Mouse (Mus musculus): ENCODE data around the gene Rab13.

The Rab13 gene

DNA sequence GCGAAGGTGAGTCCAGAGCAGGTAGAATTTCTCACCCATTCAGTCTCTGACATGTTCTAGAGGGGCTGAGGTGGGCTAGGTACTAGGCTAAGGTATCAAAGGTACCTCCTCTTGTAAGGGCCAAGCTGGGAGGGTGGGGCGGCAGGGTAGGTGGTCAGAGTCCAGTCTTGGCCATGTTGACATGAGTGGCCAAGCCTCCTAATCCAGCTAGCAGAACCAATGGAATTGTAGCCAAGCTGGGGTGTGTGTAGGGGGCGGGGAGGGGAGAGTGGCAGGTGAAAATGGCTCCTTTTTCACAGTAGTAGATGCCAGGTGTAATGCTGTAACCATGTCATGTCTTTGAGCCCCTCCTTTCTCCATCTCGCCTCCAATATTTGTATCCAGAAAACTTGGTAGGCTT is 45.0 kb downstream of the Rab13 start:
- DNase-seq (ENCODE audit: low spot score in 2 of 2) = no peak

DNA sequence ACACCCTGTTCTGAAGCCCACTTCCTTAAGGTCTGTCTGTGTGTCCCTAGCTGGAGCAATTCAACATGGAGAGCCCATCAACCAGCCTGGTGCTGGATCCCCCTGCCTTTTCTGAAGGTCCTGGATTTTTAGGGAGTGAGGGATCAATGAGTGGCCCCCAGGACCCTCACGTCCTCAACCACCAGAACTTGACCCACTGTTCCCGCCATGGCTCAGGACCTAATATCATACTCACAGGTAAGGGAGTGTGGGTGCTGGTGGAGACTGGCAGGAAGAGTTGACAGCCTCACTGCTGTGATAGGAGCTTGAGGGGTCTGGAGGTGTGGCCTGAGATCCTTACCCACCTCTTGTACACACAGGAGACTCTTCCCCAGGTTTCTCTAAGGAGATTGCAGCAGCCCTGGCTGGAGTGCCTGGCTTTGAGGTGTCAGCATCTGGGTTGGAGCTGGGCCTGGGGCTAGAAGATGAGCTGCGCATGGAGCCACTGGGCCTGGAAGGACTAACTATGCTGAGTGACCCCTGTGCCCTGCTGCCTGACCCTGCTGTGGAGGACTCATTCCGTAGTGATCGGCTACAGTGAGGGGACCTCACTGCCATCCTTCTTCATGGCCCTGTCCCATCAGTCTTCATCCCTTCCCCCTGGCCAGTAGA is 49.8 kb downstream of the Rab13 start:
- no peak for DNase-seq (ENCODE audit: low spot score in 2 of 2)

DNA sequence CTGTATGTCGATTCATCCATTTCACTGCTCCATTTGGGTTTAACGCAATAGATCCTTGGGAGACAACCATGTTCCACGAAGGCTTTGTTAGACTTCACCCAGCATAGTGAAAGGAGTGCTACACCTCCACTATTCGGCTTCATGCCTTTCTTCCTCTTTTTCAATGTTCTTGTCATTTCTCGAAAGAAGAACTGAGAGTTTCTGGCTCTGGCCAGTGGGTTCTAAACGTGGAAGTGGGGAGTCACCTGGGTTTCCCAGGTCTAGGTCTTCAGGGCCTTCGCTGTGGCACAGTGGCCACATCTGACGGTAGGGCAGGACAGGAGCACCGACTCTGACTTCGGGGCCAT is 51.2 kb downstream of the Rab13 start:
- DNase-seq (ENCODE audit: low spot score in 2 of 2) = no peak

DNA sequence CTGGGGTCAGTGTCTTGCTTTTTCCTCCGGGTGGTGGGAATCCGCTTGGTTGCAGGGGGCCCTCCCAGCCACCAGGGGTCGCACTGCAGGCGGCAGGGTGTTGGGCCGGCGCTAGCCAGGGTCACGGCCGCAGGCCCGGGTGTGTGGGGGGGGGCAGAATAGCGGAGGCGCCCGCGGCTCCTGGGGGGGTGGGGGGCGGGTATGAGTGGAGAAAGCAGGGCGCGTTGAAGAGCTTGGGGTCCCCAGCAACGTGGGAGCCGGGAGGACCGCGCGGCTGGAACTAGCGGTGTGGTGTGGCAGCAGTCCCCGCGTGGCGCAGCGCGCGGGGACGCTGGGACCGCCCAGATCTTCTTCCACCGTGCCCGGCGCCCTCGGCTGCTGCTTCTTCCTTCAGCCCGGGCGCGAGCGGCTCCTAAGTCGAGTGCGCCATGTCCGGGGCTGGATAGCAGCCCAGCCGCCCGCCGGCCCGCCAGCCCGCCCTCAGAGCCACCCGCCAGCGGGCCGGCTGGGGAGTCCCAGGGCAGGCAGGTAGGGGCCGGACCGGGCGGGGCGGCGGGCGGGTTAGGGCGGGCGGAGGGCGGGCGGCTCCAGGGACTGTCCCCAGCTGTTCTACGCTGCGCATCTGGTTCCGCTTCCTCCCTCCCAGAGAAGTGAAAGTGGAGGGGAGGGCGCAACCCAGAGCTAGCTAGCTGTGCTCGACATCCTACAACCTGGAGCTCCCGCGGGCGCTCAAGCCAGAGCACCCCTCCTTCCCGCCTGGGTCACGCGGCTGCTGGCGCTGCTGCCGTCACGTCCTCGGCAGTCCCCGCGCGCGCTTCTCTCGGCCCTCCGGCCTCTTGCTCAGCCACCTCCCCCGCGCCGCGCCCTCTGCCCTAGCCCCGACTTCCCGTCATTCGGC is 51.8 kb downstream of the Rab13 start, which contains the start of gene Dennd4b:
Gene Dennd4b, plus strand, starts transcription at position 152 of the 898 bp plus-strand sequence.
- peak; percentile 86 to 87 for DNase-seq (ENCODE audit: low spot score in 2 of 2)

DNA sequence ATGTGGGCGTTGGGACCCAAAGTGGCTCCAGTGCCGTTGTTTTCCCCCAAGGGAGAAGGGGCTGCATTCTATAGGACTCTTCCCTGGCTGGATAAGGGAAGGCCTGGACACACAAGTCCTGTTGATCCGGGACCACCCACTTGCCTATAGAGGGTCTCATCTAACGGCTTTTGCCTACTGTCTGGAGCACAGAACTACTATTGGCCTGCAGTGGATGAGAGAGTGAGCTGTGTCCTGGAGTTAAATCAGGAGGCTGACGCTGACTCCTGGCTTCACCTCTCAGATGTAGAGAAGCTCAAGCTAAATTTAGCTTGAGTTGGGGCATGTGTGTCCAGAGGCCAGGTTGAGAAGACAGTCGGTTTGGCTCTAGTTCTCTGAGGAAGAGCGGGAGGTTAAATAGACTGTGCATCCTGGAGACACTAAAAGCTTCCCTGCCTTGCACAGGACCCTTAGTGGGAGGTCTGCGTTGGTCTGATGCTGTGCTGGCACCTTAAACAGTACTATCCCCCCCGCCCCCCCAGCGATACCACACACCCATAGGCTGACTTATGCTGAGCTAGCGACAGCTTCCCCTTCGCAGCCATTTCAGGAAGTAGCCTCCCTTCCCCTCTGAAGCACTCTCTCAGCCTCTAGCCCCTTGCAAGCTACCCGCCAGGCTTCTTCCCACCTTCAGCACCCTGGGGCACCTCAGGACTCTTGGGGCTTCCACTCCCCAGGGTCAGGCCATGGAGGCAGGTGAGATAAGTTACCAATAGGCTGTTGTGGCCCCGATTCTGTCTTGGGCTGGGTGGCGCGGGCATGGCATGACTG is 52.6 kb downstream of the Rab13 start:
- DNase-seq (ENCODE audit: low spot score in 2 of 2) = no peak

DNA sequence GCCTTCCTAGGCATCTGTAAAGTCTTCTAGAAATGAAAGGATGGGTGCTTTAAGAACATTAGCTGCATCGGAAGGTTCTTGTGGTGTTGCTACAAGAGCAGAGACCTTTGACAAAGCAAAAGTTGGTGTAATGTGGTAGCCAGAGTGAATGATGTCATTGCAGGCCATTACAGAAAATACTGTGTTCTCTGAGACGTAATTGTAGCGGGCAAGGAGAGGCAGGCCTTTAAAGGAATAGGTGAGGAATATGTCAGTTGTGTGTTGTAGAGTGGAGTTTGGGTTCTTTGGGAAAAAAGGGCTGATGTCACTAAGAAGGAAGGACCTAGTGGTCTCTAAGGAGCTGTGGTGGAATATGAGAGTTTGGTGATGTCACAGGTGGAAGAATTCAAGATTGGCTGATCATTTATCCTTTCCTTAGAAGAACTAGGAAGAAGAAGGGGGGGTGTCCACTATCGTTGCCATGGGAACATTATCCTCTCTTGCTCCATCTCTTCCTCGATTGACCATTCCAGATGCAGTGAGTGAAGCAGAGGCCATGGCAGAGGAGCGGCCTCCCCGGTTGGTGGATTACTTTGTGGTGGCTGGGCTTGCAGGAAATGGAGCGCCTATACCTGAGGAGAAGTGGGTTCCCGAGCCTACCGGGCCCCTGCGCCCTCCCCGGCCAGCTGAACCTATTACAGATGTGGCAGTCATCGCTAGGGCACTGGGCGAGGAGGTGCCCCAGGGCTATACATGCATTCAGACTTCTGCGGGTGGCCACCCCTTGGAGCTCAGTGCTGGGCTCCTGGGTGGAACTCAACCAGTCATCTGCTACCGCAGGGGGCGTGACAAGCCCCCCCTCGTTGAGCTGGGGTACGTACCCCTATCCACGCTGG is 53.6 kb downstream of the Rab13 start:
- DNase-seq (ENCODE audit: low spot score in 2 of 2) = no peak

DNA sequence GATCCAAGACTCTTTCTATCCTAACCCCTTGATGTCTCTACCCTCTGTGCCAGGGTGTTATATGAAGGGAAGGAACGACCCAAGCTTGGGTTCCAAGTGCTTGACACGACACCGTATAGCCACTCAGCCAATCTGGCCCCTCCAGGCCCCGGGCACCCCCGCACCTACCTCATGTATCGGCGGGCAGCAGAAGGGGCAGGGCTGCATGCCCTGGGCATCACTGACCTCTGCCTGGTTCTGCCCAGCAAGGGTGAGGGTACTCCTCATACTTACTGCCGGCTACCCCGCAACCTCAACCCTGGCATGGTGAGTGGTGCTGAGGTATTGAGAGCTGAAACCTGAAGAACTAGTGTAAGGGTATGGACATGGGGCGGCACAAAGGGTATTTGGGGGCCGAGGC is 54.7 kb downstream of the Rab13 start:
- no peak for DNase-seq (ENCODE audit: low spot score in 2 of 2)

DNA sequence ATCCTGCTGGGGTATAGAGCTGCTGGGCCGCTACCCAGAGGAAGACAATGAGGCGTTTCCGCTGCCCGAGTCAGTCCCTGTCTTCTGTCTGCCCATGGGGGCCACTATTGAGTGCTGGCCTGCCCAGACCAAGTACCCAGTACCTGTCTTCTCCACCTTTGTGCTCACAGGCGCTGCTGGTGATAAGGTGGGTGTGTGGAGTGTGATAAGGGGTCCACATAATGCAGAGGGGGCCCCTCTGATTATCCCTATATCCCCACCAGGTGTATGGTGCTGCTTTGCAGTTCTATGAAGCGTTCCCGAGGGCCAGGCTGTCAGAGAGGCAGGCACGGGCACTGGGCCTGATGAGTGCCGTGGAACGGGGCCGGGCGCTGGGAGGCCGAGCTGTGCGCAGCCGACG is 55.5 kb downstream of the Rab13 start:
- no peak for DNase-seq (ENCODE audit: low spot score in 2 of 2)

DNA sequence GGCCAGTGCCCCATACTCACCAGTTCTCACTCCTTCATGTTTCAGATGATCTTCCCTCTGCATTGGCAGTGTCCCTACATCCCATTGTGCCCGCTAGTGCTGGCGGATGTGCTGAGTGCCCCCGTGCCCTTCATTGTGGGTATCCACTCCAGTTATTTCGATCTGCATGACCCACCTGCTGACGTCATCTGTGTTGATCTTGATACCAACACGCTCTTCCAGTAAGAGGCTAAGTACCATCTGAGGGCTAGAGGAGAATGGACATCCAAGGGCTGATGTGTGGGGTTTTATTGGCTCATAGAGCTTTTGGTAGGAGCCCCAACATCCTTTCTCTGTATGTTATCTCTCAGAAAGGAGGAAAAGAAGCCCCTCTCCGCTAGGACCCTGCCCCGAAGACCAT is 57.3 kb downstream of the Rab13 start:
- no peak for DNase-seq (ENCODE audit: low spot score in 2 of 2)

DNA sequence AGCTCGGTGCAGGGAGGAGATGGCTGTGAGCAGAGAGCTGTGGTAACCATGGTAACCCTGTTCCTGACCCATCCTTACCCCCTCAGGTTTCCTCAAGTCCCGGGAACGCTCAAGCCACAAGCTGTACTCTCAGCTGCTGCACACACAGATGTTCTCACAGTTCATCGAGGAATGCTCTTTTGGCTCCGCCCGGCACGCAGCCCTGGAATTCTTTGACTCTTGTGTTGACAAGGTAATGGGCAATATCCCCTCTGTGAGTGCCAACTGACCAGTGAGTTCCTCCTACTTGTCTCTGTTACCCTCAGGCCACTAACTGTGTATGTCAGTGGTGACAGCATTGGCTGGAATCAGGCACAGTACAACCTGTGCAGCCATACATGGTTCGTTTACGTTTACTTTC is 58.7 kb downstream of the Rab13 start:
- no peak for DNase-seq (ENCODE audit: low spot score in 2 of 2)

DNA sequence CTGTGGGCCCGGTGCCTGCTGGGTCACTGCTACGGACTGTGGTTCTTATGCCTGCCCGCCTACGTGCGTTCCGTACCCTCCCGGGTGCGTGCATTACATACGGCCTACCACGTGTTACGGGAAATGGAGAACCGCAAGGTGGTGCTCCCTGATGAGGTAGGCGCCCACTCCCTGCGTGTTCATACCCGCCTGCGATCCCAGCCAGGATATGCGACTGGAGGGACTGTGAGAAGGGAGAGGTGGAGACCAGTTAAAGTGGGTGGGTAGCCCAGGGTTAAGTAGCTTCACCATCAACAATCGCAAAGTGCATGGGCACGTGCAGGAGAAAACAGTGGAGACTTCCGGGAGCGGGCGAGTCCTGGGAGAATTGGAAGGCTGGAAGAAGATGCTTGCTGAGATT is 60.4 kb downstream of the Rab13 start:
- no peak for DNase-seq (ENCODE audit: low spot score in 2 of 2)

DNA sequence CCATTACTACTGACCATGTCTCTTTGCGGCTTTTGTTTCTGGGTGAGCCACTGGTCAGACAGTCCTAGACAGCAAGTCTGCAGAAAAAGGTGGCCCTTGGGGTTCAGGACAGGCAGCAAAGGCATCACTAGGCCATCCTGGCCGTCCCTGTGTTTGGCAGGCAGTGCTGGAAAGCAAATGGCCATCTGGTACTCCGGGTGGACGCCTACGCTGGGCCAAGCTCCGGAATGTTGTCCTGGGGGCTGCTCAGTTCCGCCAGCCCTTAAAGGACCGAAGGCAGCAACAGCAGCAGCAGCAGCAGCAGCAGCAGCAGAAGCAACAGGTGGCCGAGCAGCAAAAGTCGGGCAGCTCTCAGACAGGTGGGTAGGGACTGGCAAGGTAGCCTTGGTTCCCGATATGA is 61.8 kb downstream of the Rab13 start:
- no peak for DNase-seq (ENCODE audit: low spot score in 2 of 2)
